Mouse (Mus musculus) erythroblast, embryonic 14.5 days (primary cell): Measurements from ENCODE around the gene Retreg1.

ENCODE experiments used
- GATA1 ChIP-seq: IDR thresholded peaks from 2 replicates; pipeline ENCODE4 v1.6.1; 2012; ENCODE audit warnings: low read length, inconsistent platforms, mixed read lengths
- TAL1 ChIP-seq: IDR thresholded peaks from 3 replicates; pipeline ENCODE4 v1.6.1; 2012; ENCODE audit warnings: low read length, inconsistent platforms, mixed read lengths

DNA sequence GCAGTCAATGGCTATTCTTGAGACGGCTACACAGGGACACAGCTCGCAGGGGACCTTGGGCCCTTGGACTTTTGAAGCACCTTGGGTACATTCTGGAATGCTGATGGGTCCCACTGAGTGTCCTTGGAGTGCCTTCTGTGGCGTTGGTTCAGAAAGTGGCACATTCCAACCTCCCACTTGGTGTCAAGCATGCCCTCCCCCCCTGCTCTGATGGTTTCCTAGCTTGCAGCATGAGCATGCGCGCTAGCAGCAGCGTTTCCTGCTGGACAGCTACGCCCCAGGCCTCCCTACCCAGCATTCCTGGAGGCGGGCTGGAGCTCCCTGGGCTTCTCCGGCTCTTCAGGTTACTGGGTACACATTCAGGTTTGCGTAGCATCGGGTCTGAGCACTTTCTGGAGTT, 7.6 kb downstream of the Retreg1 start:
- TF ChIP-seq TAL1 (no peak), GATA1 (no peak)
